Mouse (Mus musculus) liver, embryonic 11.5 days (tissue): ENCODE measurements around the gene Sult4a1. TPM values are rescaled to one million over a fixed set of nuclear protein-coding genes. Genes with fewer than 3 reads are reported as not detected.

Experiments
- ATAC-seq: fragments of 200-750 bp; cut with Nextera tagmentation; replicated peaks from 2 replicates; pipeline ENCODE4 v1.8.0; 2017; ENCODE audit warnings: moderate number of reproducible peaks, mild to moderate bottlenecking, moderate TSS enrichment, moderate library complexity; ENCODE audit not compliant: low FRiP score
- DNase-seq: peaks from one replicate; pipeline ENCODE4 v3.0.0-alpha.2; 2017; ENCODE audit warnings: low spot score
- H3K27ac ChIP-seq: fragments of 300-500 bp; sonication (generic); 2 replicates; pipeline ENCODE4 v1.5.1; 2014; ENCODE audit warnings: mild to moderate bottlenecking, low read depth, low read length, control low read depth
- H3K27me3 ChIP-seq: fragments of 300-500 bp; sonication (generic); replicated peaks from 2 replicates; pipeline ENCODE4 v1.6.1; 2014; ENCODE audit warnings: low read length, mixed read lengths; ENCODE audit not compliant: control insufficient read depth, insufficient read depth
- H3K36me3 ChIP-seq: fragments of 300-500 bp; sonication (generic); 2 replicates; pipeline ENCODE4 v1.6.1; 2014; ENCODE audit warnings: mild to moderate bottlenecking, low read length, moderate library complexity, mixed read lengths; ENCODE audit not compliant: control insufficient read depth, insufficient read depth
- H3K4me1 ChIP-seq: fragments of 300-500 bp; sonication (generic); replicated peaks from 2 replicates; pipeline ENCODE4 v1.6.1; 2014; ENCODE audit warnings: low read length, mixed read lengths; ENCODE audit not compliant: control insufficient read depth, insufficient read depth
- H3K4me2 ChIP-seq: fragments of 300-500 bp; sonication (generic); 2 replicates; pipeline ENCODE4 v1.6.1; 2014; ENCODE audit warnings: mild to moderate bottlenecking, control low read depth, moderate library complexity
- H3K4me3 ChIP-seq: fragments of 300-500 bp; sonication (generic); 2 replicates; pipeline ENCODE4 v1.5.1; 2014; ENCODE audit warnings: low read depth, low read length, control low read depth
- H3K9ac ChIP-seq: fragments of 300-500 bp; sonication (generic); 2 replicates; pipeline ENCODE4 v1.6.1; 2014; ENCODE audit warnings: low read depth, low read length, control low read depth
- H3K9me3 ChIP-seq: fragments of 300-500 bp; sonication (generic); 2 replicates; pipeline ENCODE4 v1.6.1; 2016; ENCODE audit warnings: low read length, inconsistent platforms, mixed read lengths; ENCODE audit not compliant: control insufficient read depth
- WGBS: fragments of 180-500 bp; shearing (Covaris S2); extraction: QIAGEN DNeasy Blood & Tissue Kit; methylation state at CpG from one replicate; pipeline ENCODE4 v1.1.7; 2014; 5-methylcytosine and 5-hydroxymethylcytosine counted together
- polyA plus RNA-seq: library from polyadenylated mRNA; unstranded; fragments of >200 nt; fragmentation: Nextera tagmentation; extraction: Ambion mirVana; gene quantifications from 2 replicates; pipeline ENCODE4 v1.2.1, GENCODE M21; 2014

Sult4a1 gene
- polyA plus RNA-seq, 1 experiment from 2014 or later, result 0.81 TPM

DNA sequence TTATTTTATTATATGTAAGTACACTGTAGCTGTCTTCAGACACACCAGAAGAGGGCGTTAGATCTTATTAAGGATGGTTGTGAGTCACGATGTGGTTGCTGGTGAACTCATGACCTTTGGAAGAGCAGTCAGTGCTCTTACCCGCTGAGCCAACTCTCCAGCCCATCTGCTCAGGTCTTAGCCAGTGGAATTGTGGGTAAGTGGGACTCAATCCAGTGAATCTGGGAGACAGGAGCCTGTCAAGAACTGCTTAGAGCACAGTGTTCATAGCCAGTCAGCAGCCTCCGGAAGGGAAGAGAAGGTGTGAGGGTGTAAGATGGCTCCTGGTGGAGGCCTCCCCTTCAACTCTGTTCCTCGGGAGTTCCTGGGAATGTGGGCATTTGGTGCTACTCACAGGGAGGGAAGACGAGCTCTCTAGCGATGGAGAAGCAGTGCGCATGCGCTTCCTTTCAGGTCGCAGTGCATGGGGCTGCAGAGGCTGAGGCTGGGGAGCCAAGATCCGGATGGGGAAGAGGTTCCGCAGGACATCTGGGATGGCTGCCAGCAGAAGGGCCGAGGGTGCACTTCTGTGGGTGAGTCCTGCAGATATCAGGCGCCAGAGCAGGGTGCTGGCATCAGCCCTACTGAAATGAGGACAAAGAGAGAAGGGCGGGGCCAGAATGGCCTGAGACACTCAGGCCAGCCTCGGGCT lies 25.7 kb upstream of the Sult4a1 start:
- Histone ChIP-seq H3K4me3 (no peak overlapping the region), H3K27ac (no peak overlapping the region), H3K4me1 (no peaks in the 10 kb centered on the region), H3K36me3 (no peaks in the 10 kb centered on the region), H3K9ac (no peak overlapping the region), H3K4me2 (no peak overlapping the region), H3K27me3 (no peaks in the 10 kb centered on the region), H3K9me3 (no peaks in the 10 kb centered on the region)
- DNase-seq, result no peak
- 48% methylated on average over 16 of the region's 16 CpGs for WGBS
- no peak for ATAC-seq

DNA sequence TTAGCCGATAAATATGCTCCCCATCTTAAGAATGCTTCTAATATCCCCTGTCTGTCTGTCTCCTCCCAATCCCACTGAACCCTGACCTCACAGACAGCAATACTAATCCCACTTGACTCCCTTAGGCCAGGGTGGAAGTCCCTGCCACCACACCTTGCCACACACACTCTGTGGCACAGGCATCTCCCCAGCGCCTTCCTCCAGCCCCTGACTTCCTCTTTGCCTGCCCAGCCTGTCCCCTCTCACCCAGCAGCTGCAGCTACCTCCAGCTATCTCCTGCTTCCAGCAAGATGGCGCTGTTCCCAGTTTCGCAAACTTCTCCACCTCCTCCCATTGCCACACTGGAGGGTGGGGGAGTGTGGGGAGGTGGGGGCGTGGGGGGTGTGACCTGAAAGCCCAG lies 21.3 kb upstream of the Sult4a1 start:
- DNase-seq, result no peak
- Histone ChIP-seq H3K4me2 (no peak overlapping the region), H3K9ac (no peak overlapping the region), H3K4me3 (no peak overlapping the region), H3K4me1 (no peaks in the 10 kb centered on the region), H3K9me3 (no peaks in the 10 kb centered on the region), H3K36me3 (no peaks in the 10 kb centered on the region), H3K27me3 (no peaks in the 10 kb centered on the region), H3K27ac (no peak overlapping the region)
- 29% methylated on average over 5 of the region's 5 CpGs for WGBS
- ATAC-seq, result no peak

DNA sequence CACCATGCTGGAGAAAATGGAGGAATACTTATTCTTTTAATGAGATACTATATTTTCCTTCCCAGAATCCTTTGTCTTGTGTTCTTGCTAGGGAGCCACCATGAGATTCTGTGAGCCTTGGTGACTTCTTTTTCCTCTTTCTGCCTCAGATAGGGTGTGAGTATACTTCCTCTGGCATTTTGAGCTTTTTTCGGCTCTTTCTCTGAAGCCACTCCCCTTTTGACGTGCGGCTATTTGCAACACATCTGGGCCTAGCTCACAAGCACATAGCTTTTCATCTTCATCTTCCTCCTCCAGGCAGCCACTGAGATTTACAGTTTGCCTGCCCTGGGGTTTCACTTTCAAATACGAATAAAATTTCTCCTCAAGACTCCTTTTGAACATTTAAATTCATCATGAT lies 20.9 kb upstream of the Sult4a1 start:
- Histone ChIP-seq H3K4me3 (no peak overlapping the region), H3K9me3 (no peaks in the 10 kb centered on the region), H3K27me3 (no peaks in the 10 kb centered on the region), H3K9ac (no peak overlapping the region), H3K4me2 (no peak overlapping the region), H3K27ac (no peak overlapping the region), H3K4me1 (no peaks in the 10 kb centered on the region), H3K36me3 (no peaks in the 10 kb centered on the region)
- no peak for ATAC-seq
- no peak for DNase-seq
- WGBS, result 53% methylated on average over 4 of the region's 4 CpGs

DNA sequence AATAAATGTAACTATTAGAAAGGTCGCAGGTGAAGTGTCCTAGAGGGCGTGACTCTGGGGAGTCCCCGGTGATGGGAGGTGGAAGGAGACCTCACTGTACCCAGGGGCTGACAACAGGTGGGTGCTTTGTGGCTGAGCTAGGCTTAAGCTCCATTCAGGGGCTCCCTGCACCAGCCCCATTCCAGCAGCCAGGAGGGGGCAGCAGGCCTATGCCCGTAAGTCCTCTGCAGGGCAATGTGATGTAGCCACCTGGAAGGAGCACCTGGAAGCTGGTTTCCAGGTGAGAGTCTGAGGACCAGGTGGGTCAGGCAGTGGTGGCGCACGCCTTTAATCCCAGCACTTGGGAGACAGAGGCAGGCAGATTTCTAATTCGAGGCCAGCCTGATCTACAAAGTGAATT lies 18.5 kb upstream of the Sult4a1 start:
- Histone ChIP-seq H3K27me3 (no peaks in the 10 kb centered on the region), H3K27ac (no peak overlapping the region), H3K9ac (no peak overlapping the region), H3K9me3 (no peaks in the 10 kb centered on the region), H3K4me1 (no peaks in the 10 kb centered on the region), H3K4me3 (no peak overlapping the region), H3K4me2 (no peak overlapping the region), H3K36me3 (no peaks in the 10 kb centered on the region)
- DNase-seq (no peak), ATAC-seq (no peak)
- 52% methylated on average over 7 of the region's 7 CpGs for WGBS

DNA sequence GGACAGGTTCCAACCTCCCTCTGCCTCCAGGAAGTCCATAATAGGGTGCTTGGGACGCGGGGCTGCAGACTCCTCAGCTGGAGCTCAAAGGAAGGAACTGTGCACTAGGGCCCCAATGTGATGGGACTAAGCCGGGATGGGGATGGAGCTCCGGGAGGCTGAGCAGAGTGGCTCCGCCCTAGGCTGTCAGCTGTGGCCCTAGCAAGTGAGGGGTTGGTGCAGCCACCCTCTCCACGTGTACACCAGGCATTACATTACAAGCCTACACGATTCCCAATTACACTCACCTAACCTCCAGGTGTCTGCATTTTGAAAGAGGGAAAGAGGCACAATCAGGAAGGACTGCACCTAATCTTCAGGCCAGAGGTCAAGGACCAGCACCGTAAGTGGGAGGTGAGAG lies 17.5 kb upstream of the Sult4a1 start, which contains the start of gene Pnpla5:
Pnpla5 (minus strand) TSS at position 101 of the 400 bp plus-strand sequence.
- DNase-seq, result no peak
- Histone ChIP-seq H3K4me3 (no peak within 1 kb of the TSS), H3K9me3 (no peaks in the 10 kb centered on the region), H3K9ac (no peak within 1 kb of the TSS), H3K4me1 (no peaks in the 10 kb centered on the region), H3K27me3 (no peaks in the 10 kb centered on the region), H3K4me2 (no peak within 1 kb of the TSS), H3K36me3 (no peaks in the 10 kb centered on the region), H3K27ac (no peak within 1 kb of the TSS)
- ATAC-seq, result no peak
- WGBS, result 54% methylated on average over 8 of the region's 8 CpGs

DNA sequence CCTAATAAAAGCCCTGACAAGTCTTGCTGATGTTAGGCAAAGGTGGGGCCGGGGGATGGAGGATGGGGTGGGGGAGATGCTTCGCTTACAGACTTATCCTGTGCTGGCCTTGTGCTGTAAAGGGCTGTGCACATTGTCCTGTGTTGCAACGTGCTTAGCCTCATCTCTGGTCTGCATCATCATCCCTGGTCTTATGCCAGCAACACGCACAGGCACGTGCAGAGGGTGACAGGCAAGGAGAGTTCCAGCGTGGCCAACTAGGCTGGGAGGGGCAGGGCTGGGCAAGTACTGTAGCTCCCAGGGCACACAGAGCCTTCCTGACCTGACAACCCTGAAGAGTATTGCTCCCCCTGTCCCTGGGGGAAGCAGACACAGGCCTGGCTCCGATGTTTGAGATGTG lies 15.5 kb upstream of the Sult4a1 start:
- 67% methylated on average over 7 of the region's 7 CpGs for WGBS
- Histone ChIP-seq H3K27ac (no peak overlapping the region), H3K27me3 (no peaks in the 10 kb centered on the region), H3K9me3 (no peaks in the 10 kb centered on the region), H3K9ac (no peak overlapping the region), H3K4me3 (no peak overlapping the region), H3K36me3 (no peaks in the 10 kb centered on the region), H3K4me1 (no peaks in the 10 kb centered on the region), H3K4me2 (no peak overlapping the region)
- no peak for DNase-seq
- ATAC-seq, result no peak

DNA sequence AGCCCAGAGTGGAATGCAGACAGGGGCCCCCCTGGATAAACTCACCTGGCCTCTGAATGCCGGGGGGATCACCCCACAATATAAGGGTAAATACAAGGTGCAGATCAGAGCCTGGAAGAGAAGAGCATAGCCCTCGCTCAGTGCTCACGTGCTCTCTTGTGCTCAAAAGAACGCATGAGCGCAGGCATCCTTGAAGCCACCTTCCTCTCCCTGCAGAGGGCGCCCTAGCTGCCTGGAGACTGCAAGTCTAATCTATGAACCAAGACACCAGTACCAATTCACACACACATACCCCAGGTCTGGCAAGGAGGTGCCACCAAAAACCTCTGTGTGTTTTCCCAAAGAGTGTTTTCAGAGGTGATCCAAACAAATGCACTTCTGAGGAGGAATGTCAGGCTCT lies 15.1 kb upstream of the Sult4a1 start:
- Histone ChIP-seq H3K27me3 (no peaks in the 10 kb centered on the region), H3K4me1 (no peaks in the 10 kb centered on the region), H3K4me3 (no peak overlapping the region), H3K9ac (no peak overlapping the region), H3K36me3 (no peaks in the 10 kb centered on the region), H3K27ac (no peak overlapping the region), H3K9me3 (no peaks in the 10 kb centered on the region), H3K4me2 (no peak overlapping the region)
- WGBS, result 23% methylated on average over 6 of the region's 6 CpGs
- ATAC-seq (no peak), DNase-seq (no peak)

DNA sequence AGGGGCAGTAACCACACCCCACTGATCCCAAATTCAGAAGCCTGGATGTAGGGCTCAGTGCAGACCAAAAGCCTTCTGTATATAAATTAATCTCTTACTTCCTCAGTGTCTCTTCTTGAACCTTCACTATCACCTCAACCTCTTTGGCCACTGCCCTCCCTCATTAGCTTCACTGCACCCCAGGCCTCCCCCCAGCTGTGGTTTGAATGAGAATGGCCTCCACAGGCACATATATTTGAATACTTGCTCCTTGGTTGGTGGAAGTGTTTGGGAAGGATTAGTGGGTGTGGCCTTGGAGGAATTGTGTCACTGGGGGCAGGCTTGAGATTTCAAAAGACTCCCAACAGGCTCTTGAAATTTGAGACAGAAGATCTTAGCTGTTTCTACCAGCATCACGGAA lies 10.9 kb upstream of the Sult4a1 start:
- H3K36me3 ChIP-seq, result no peaks in the 10 kb centered on the region
- H3K4me3 ChIP-seq, result no peak overlapping the region
- DNase-seq, result no peak
- no peak overlapping the region for H3K4me2 ChIP-seq
- H3K27me3 ChIP-seq, result no peaks in the 10 kb centered on the region
- no peaks in the 10 kb centered on the region for H3K4me1 ChIP-seq
- no peak for ATAC-seq
- no peak overlapping the region for H3K27ac ChIP-seq
- WGBS, result 85% methylated on average over 1 of the region's 1 CpGs
- no peak overlapping the region for H3K9ac ChIP-seq
- no peaks in the 10 kb centered on the region for H3K9me3 ChIP-seq

DNA sequence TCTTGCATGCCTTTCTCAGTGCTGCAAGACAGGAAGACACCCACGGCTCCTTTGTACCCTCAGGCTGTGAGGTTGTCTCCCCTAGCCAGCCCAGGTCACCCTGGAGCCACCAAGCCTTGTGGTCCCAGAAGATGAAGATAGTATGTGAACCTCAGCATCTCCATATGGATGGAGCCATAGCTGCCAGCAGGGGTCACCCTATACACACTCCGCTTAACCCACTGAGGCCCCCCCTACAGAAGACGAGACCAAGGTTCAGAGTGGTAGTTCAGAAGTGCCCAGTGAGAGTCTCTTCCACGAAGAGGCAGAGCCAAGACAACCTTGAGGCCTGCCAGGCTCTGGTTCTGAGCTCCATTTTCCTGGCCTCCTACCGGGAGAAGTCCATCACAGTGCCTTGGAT lies 10.2 kb upstream of the Sult4a1 start:
- no peak for ATAC-seq
- no peak for DNase-seq
- no peak overlapping the region for H3K9ac ChIP-seq
- no peak overlapping the region for H3K27ac ChIP-seq
- H3K36me3 ChIP-seq, result no peaks in the 10 kb centered on the region
- H3K4me3 ChIP-seq, result no peak overlapping the region
- H3K4me1 ChIP-seq, result no peaks in the 10 kb centered on the region
- no peaks in the 10 kb centered on the region for H3K27me3 ChIP-seq
- no peaks in the 10 kb centered on the region for H3K9me3 ChIP-seq
- WGBS, result 46% methylated on average over 5 of the region's 5 CpGs
- no peak overlapping the region for H3K4me2 ChIP-seq
